8 mouse cellular contexts compared by ENCODE assay signal in genomic region chr3:69859858-69860588, GRCm38 (mm10). TPM values are rescaled to one million over a fixed set of nuclear protein-coding genes. Genes with fewer than 3 reads are reported as not detected.
DNase-seq lines count a peak whose midpoint lies in the region; TF ChIP-seq lines count a peak whose summit lies in the region.

TSS of gene Sptssb (minus strand) at chr3:69859940.

- WGBS in forebrain, embryonic 10.5 days, result under 1% methylated on average over 24 of the region's 24 CpGs
- 1% methylated on average over 24 of the region's 24 CpGs for WGBS in liver, adult 2 months

- peak within 1 kb of the TSS; percentile 61 for H3K4me3 ChIP-seq in forebrain, embryonic 10.5 days
- peak within 1 kb of the TSS; percentile 37; the same call in 1 of the 2 replicates for H3K4me3 ChIP-seq in liver, adult 2 months (ENCODE audit: insufficient read depth, low read depth, low read length)

- no peaks in the 10 kb centered on the region for H3K79me2 ChIP-seq in liver, adult 2 months (ENCODE audit: control insufficient read depth, insufficient read depth, low read length)

- H3K27me3 ChIP-seq in forebrain, embryonic 10.5 days (ENCODE audit: poor library complexity, severe bottlenecking), result peaks cover 37% of the 10 kb centered on the region
- no peaks in the 10 kb centered on the region for H3K27me3 ChIP-seq in liver, adult 2 months (ENCODE audit: control insufficient read depth, insufficient read depth, low read length)

- H3K9ac ChIP-seq in liver, adult 2 months (ENCODE audit: low read depth, low read length), result peak within 1 kb of the TSS; percentile 21

- TF ChIP-seq CTCF in liver, adult 2 months (IDR thresholded peaks at IDR 0.05; ENCODE audit: low read depth, low read length), result no peak

- no peak within 1 kb of the TSS for H3K27ac ChIP-seq in forebrain, embryonic 10.5 days
- H3K27ac ChIP-seq in liver, adult 2 months (replicated peaks; ENCODE audit: insufficient read depth, low read depth, low read length), result no peak within 1 kb of the TSS

- H3K9me3 ChIP-seq in forebrain, embryonic 10.5 days, result no peaks in the 10 kb centered on the region

- DNase-seq in ovary, postnatal 36 days (ENCODE audit: low spot score), result peak; percentile 12
- DNase-seq in ovary, adult 18-20 months (ENCODE audit: low spot score), result no peak
- DNase-seq in forebrain, embryonic 10.5 days (ENCODE audit: extremely low spot score, low spot score), result no peak
- peak; percentile 67 to 74 for DNase-seq in kidney, adult 8-10 months
- peak; percentile 93 for DNase-seq in liver, adult 2 months (ENCODE audit: extremely low read depth, low read depth, low spot score)
- peak; percentile 34 for DNase-seq in neural tube, embryonic 10.5 days (ENCODE audit: extremely low spot score, low spot score)
- no peak for DNase-seq in B cell, adult 2 months
- no peak for DNase-seq in spleen, postnatal 4 days (ENCODE audit: low spot score in 2 of 2)

- peaks cover 21% of the 10 kb centered on the region for H3K4me1 ChIP-seq in forebrain, embryonic 10.5 days
- H3K4me1 ChIP-seq in liver, adult 2 months (ENCODE audit: control insufficient read depth, insufficient read depth, low read length), result peaks cover 9% of the 10 kb centered on the region; the same call in 1 of the 2 replicates

- no peak for TF ChIP-seq POLR2A in liver, adult 2 months (IDR thresholded peaks at IDR 0.05; ENCODE audit: extremely low read depth, insufficient read depth, low read length)

- H3K36me3 ChIP-seq in forebrain, embryonic 10.5 days (replicated peaks), result no peaks in the 10 kb centered on the region
- H3K36me3 ChIP-seq in liver, adult 2 months (ENCODE audit: control insufficient read depth, insufficient read depth, low read length), result no peaks in the 10 kb centered on the region

RNA-seq across cellular contexts. Expression of gene Sptssb, which starts in this region (rescaled TPM):
- not detected in 2 replicates for polyA plus RNA-seq in forebrain, embryonic 10.5 days (2016; fragmentation: Nextera tagmentation; extraction: Ambion mirVana)
- 0.18 and 0.20 TPM in 2 replicates for total RNA-seq in liver, adult 2 months (2014; rRNA removed)
- polyA plus RNA-seq in liver, adult 2 months (2012; rRNA removed), result 0.64 TPM in 1 of 2 replicates, not detected in the other

Comparison
In these comparisons a context has a peak if more than half of its experiments do, and no peak if none do; other contexts are left out.
1. DNase-seq: peak in ovary, postnatal 36 days (single experiment), kidney, adult 8-10 months (2 of 2) and neural tube, embryonic 10.5 days (single experiment); none in ovary, adult 18-20 months (single experiment), forebrain, embryonic 10.5 days (single experiment), B cell, adult 2 months (0 of 2) and spleen, postnatal 4 days (0 of 2).
2. Peak in DNase-seq, H3K4me3 ChIP-seq and H3K9ac ChIP-seq in liver, adult 2 months; RNA of the gene not detected or under 1 TPM.